10 mouse cellular contexts compared by ENCODE assay signal in genomic region chr1:74797459-74797858, GRCm38 (mm10). TPM values are rescaled to one million over a fixed set of nuclear protein-coding genes. Genes with fewer than 3 reads are reported as not detected.
DNase-seq lines count a peak whose midpoint lies in the region; ATAC-seq and TF ChIP-seq lines count a peak whose summit lies in the region.
"Had no signal": no experiment of that assay in that cellular context is flagged by ENCODE, and none has a peak within 500 bp of the region (broad histone marks: within the 10 kb centered on the region; RNA-seq: fewer than 3 reads in every experiment).

No protein-coding gene starts in this region.

- no peaks in the 10 kb centered on the region for H3K9me3 ChIP-seq in forebrain, embryonic 16.5 days (ENCODE audit: control insufficient read depth, low read length)
- H3K9me3 ChIP-seq in midbrain, embryonic 11.5 days (ENCODE audit: control insufficient read depth, low read length): no peaks in the 10 kb centered on the region

- 3% methylated on average over 5 of the region's 5 CpGs for WGBS in forebrain, embryonic 16.5 days
- WGBS in midbrain, embryonic 11.5 days: 7% methylated on average over 5 of the region's 5 CpGs
- 52% methylated on average over 5 of the region's 5 CpGs for WGBS in cerebellum, adult 2 months

- TF ChIP-seq CTCF in cerebellum, adult 2 months (IDR thresholded peaks at IDR 0.05; ENCODE audit: borderline replicate concordance, insufficient read depth, low read depth, low read length): no peak
- no peak for TF ChIP-seq CTCF in gastrocnemius, adult 2 months (IDR thresholded peaks at IDR 0.05)

- intact Hi-C loops in gastrocnemius, adult 2 months (cut with DNase I): no loop called here

- no peak overlapping the region for H3K9ac ChIP-seq in forebrain, embryonic 16.5 days (replicated peaks; ENCODE audit: low read depth, low read length)
- no peak overlapping the region for H3K9ac ChIP-seq in midbrain, embryonic 11.5 days (ENCODE audit: low read length)

- no peak for TF ChIP-seq POLR2A in cerebellum, adult 2 months (IDR thresholded peaks at IDR 0.05; ENCODE audit: borderline replicate concordance, insufficient read depth, low read length)

- ATAC-seq in forebrain, embryonic 16.5 days: peak; percentile 79
- ATAC-seq in midbrain, embryonic 11.5 days (ENCODE audit: low FRiP score): peak; percentile 82

- H3K4me1 ChIP-seq in forebrain, embryonic 16.5 days (replicated peaks; ENCODE audit: control insufficient read depth, insufficient read depth, low read length): peaks cover 33% of the 10 kb centered on the region
- H3K4me1 ChIP-seq in midbrain, embryonic 11.5 days (ENCODE audit: control insufficient read depth, insufficient read depth, low read length): peaks cover 30% of the 10 kb centered on the region
- peaks cover 6% of the 10 kb centered on the region for H3K4me1 ChIP-seq in cerebellum, adult 2 months (ENCODE audit: control insufficient read depth, insufficient read depth, low read length)

- no peak overlapping the region for H3K27ac ChIP-seq in forebrain, embryonic 16.5 days (ENCODE audit: low read length)
- H3K27ac ChIP-seq in midbrain, embryonic 11.5 days (ENCODE audit: low read depth, low read length): no peak overlapping the region
- H3K27ac ChIP-seq in cerebellum, adult 2 months (ENCODE audit: insufficient read depth, low read length): no peak overlapping the region
- H3K27ac ChIP-seq in gastrocnemius, adult 2 months: no peak overlapping the region

- H3K4me2 ChIP-seq in forebrain, embryonic 16.5 days (ENCODE audit: low read length): no peak overlapping the region
- no peak overlapping the region for H3K4me2 ChIP-seq in midbrain, embryonic 11.5 days

- H3K36me3 ChIP-seq in forebrain, embryonic 16.5 days (ENCODE audit: control insufficient read depth, insufficient read depth): no peaks in the 10 kb centered on the region
- H3K36me3 ChIP-seq in midbrain, embryonic 11.5 days (ENCODE audit: control insufficient read depth, insufficient read depth, low read length): no peaks in the 10 kb centered on the region

- H3K4me3 ChIP-seq in forebrain, embryonic 16.5 days (replicated peaks; ENCODE audit: low read length): no peak overlapping the region
- no peak overlapping the region for H3K4me3 ChIP-seq in midbrain, embryonic 11.5 days (ENCODE audit: low read depth, low read length)
- no peak overlapping the region for H3K4me3 ChIP-seq in cerebellum, adult 2 months (replicated peaks; ENCODE audit: insufficient read depth, low read depth, low read length)
- H3K4me3 ChIP-seq in gastrocnemius, adult 2 months: no peak overlapping the region

- DNase-seq in cerebellum, postnatal 14 days: peak; percentile 54 to 68
- no peak for DNase-seq in cerebellum, adult 11 months
- peak; percentile 45 for DNase-seq in A20 (ENCODE audit: low read depth, low spot score)
- DNase-seq in midbrain, embryonic 11.5 days (ENCODE audit: low spot score, missing footprints): peak; percentile 92
- no peak for DNase-seq in cerebellum, adult 2 months
- no peak for DNase-seq in gastrocnemius, adult 2 months
- DNase-seq in heart, adult 8-10 months (ENCODE audit: low spot score): no peak
- DNase-seq: gastrocnemius, postnatal 25 days had no signal

- peaks cover 71% of the 10 kb centered on the region for H3K27me3 ChIP-seq in forebrain, embryonic 16.5 days (replicated peaks; ENCODE audit: control insufficient read depth, insufficient read depth, low read length)
- H3K27me3 ChIP-seq in midbrain, embryonic 11.5 days (ENCODE audit: control insufficient read depth, insufficient read depth, low read length): peaks cover 82% of the 10 kb centered on the region
- peaks cover 1% of the 10 kb centered on the region; the same call in 1 of the 2 replicates for H3K27me3 ChIP-seq in cerebellum, adult 2 months (ENCODE audit: control insufficient read depth, insufficient read depth, low read length)

RNA-seq across cellular contexts. Expression of gene Wnt10a, which starts 6.1 kb away (rescaled TPM):
- 0.46 and 0.68 TPM in 2 replicates for polyA plus RNA-seq in forebrain, embryonic 16.5 days (2015; fragmentation: Nextera tagmentation; extraction: Ambion mirVana)
- polyA plus RNA-seq in midbrain, embryonic 11.5 days (2014; fragmentation: Nextera tagmentation; extraction: Ambion mirVana): 1.4 and 2.3 TPM in 2 replicates
- polyA plus RNA-seq in cerebellum, adult 2 months (2012; rRNA removed): 0.36 and 0.59 TPM in 2 replicates
- total RNA-seq in gastrocnemius, adult 2 months (2021): under 1 TPM in 1 of 2 experiments, not detected in 1; 0.39 TPM
- not detected for total RNA-seq in heart, adult 8-10 months (2022)
- total RNA-seq: gastrocnemius, postnatal 25 days had no signal

RNA-seq across cellular contexts. Expression of gene Wnt6, which starts 25.8 kb away (rescaled TPM):
- polyA plus RNA-seq in forebrain, embryonic 16.5 days (2015; fragmentation: Nextera tagmentation; extraction: Ambion mirVana): 3.6 and 4.5 TPM in 2 replicates
- 3.3 and 3.4 TPM in 2 replicates for polyA plus RNA-seq in midbrain, embryonic 11.5 days (2014; fragmentation: Nextera tagmentation; extraction: Ambion mirVana)
- polyA plus RNA-seq in cerebellum, adult 2 months (2012; rRNA removed): 3.6 and 4.0 TPM in 2 replicates
- under 1 TPM; 0.39 to 0.77 TPM for total RNA-seq in gastrocnemius, adult 2 months (2021)
- under 1 TPM; 0.16 to 0.69 (median 0.26) TPM for total RNA-seq in heart, adult 8-10 months (2022)

RNA-seq across cellular contexts. Expression of gene Prkag3, which starts 48.4 kb away (rescaled TPM):
- not detected in 2 replicates for polyA plus RNA-seq in forebrain, embryonic 16.5 days (2015; fragmentation: Nextera tagmentation; extraction: Ambion mirVana)
- not detected in 2 replicates for polyA plus RNA-seq in midbrain, embryonic 11.5 days (2014; fragmentation: Nextera tagmentation; extraction: Ambion mirVana)
- polyA plus RNA-seq in cerebellum, adult 2 months (2012; rRNA removed): 0.33 and 0.52 TPM in 2 replicates
- 100 to 1,000 TPM in 1 of 2 experiments, 10 to 100 TPM in 1; 61.6 to 111 TPM for total RNA-seq in gastrocnemius, adult 2 months (2021)
- 1 to 10 TPM; 1.6 to 4.1 (median 2.2) TPM for total RNA-seq in heart, adult 8-10 months (2022)
- total RNA-seq: left cerebral cortex, postnatal 25 days had no signal

RNA-seq across cellular contexts. Expression of gene Cdk5r2, which starts 57.3 kb away (rescaled TPM):
- polyA plus RNA-seq in forebrain, embryonic 16.5 days (2015; fragmentation: Nextera tagmentation; extraction: Ambion mirVana): 2.2 and 2.8 TPM in 2 replicates
- 5.7 and 5.8 TPM in 2 replicates for polyA plus RNA-seq in midbrain, embryonic 11.5 days (2014; fragmentation: Nextera tagmentation; extraction: Ambion mirVana)
- 83.2 and 85.2 TPM in 2 replicates for polyA plus RNA-seq in cerebellum, adult 2 months (2012; rRNA removed)
- total RNA-seq in gastrocnemius, adult 2 months (2021): not detected
- total RNA-seq in heart, adult 8-10 months (2022): under 1 TPM in 1 of 4 experiments, not detected in 3; 0.09 TPM
- total RNA-seq: gastrocnemius, postnatal 25 days had no signal

Comparison
In these comparisons a context has a peak if more than half of its experiments do, and no peak if none do; other contexts are left out.
1. DNase-seq: peak in cerebellum, postnatal 14 days (2 of 2), A20 (single experiment) and midbrain, embryonic 11.5 days (single experiment); none in cerebellum, adult 11 months (single experiment), cerebellum, adult 2 months (0 of 2), gastrocnemius, adult 2 months (single experiment) and heart, adult 8-10 months (single experiment).